Mouse (Mus musculus) ES-Bruce4 (cell line): ENCODE data around the gene Gm13694.

Source experiments
- CTCF ChIP-seq: IDR thresholded peaks from one replicate; pipeline ENCODE4 v1.8.1; 2011; ENCODE audit warnings: low read depth, low read length
- EP300 ChIP-seq: IDR thresholded peaks from 2 replicates; pipeline ENCODE4 v1.6.1; 2011; ENCODE audit warnings: low read depth, low read length; ENCODE audit not compliant: insufficient read depth
- POLR2A ChIP-seq: IDR thresholded peaks from one replicate; pipeline ENCODE4 v1.8.1; 2011; ENCODE audit warnings: low read length; ENCODE audit not compliant: insufficient read depth

DNA sequence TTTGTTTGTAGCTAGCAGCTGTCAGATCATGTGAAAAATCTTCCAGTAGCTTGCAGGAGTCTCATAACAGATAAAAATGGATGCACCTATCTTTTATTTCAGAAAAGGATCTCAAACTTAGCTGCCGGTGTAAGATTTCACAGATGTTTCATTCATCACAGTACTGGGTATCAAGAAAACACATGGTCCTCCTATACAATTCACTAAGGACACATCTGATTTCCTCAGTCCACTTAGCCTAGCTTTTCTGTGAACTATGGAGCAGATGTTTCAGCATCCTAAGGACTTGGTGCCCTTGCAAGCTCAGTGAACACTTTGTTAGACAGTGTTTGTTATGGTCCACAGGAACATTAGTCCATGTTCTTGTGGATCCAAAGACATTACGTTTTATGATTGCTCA lies 44.6 kb downstream of the Gm13694 start:
- no peak for TF ChIP-seq POLR2A
- TF ChIP-seq CTCF = no peak
- TF ChIP-seq EP300 = no peak
